Mouse (Mus musculus) MEL-GATA-1-ER (cell line): Measurements from ENCODE around the gene Edaradd.

Experiments used
- DNase-seq: peaks from one replicate; pipeline ENCODE4 v3.0.0-alpha.2; 2012; ENCODE audit warnings: low read depth; ENCODE audit errors: extremely low read depth

Gene Edaradd

GRCm38 (mm10) chr13:12519955-12520584 is at the start of gene Edaradd:
TSS of gene Edaradd (minus strand) at chr13:12520438.
- no peak for DNase-seq

GRCm38 (mm10) chr13:12569741-12570140 is 49.5 kb upstream of the Edaradd start:
- no peak for DNase-seq

GRCm38 (mm10) chr13:12568597-12569469 is 48.6 kb upstream of the Edaradd start:
- no peak for DNase-seq

GRCm38 (mm10) chr13:12567936-12568335 is 47.7 kb upstream of the Edaradd start:
- no peak for DNase-seq

- DNase-seq: peak; percentile 93
Measured at GRCm38 (mm10) chr13:12565621-12566390, 45.6 kb upstream of the Edaradd start, which contains the start of gene Ero1lb. TSS of gene Ero1lb (plus strand) at chr13:12565874.

GRCm38 (mm10) chr13:12562256-12562655 is 42.0 kb upstream of the Edaradd start:
- DNase-seq: no peak

GRCm38 (mm10) chr13:12561729-12562128 is 41.5 kb upstream of the Edaradd start:
- DNase-seq: no peak

- no peak for DNase-seq
Measured at GRCm38 (mm10) chr13:12559462-12560120, 39.4 kb upstream of the Edaradd start.

- DNase-seq: no peak
Measured at GRCm38 (mm10) chr13:12559044-12559443, 38.8 kb upstream of the Edaradd start.

GRCm38 (mm10) chr13:12554211-12554610 is 34.0 kb upstream of the Edaradd start:
- no peak for DNase-seq

- no peak for DNase-seq
Measured at GRCm38 (mm10) chr13:12543880-12544568, 23.8 kb upstream of the Edaradd start.

- no peak for DNase-seq
Measured at GRCm38 (mm10) chr13:12543246-12543645, 23.0 kb upstream of the Edaradd start.

- DNase-seq: peak; percentile 44
Measured at GRCm38 (mm10) chr13:12542006-12542981, 22.1 kb upstream of the Edaradd start.

- no peak for DNase-seq
Measured at GRCm38 (mm10) chr13:12540119-12540518, 19.9 kb upstream of the Edaradd start.

- DNase-seq: no peak
Measured at GRCm38 (mm10) chr13:12539716-12540115, 19.5 kb upstream of the Edaradd start.

GRCm38 (mm10) chr13:12537971-12538370 is 17.7 kb upstream of the Edaradd start:
- peak; percentile 34 for DNase-seq

- DNase-seq: no peak
Measured at GRCm38 (mm10) chr13:12534628-12535027, 14.4 kb upstream of the Edaradd start.

- no peak for DNase-seq
Measured at GRCm38 (mm10) chr13:12525678-12526077, 5.4 kb upstream of the Edaradd start.

- DNase-seq: no peak
Measured at GRCm38 (mm10) chr13:12522346-12522745, 2.1 kb upstream of the Edaradd start.
